Mouse (Mus musculus): ENCODE results near the gene Pwp2.
"Not testable (repeated sequence)": the region's sequence is repeated elsewhere in the genome, so short reads cannot be mapped to it uniquely, and the experiment has no call there.

Gene Pwp2
- long read RNA-seq, experiment 1, partial matches to known transcripts: 8 of 9 reads
- long read RNA-seq, experiment 1, other reads (novel, unspliced or antisense): 0 of 9 reads
- long read RNA-seq, experiment 2, partial matches to known transcripts: 8 of 15 reads
- long read RNA-seq, experiment 2, other reads (novel, unspliced or antisense): 4 of 15 reads

- intact Hi-C loops (cut with DNase I): no loop called here
Measured at GRCm38 (mm10) chr10:78184531-78185380, at the start of gene Pwp2. Gene Pwp2 (minus strand): TSS chr10:78185149.

DNA sequence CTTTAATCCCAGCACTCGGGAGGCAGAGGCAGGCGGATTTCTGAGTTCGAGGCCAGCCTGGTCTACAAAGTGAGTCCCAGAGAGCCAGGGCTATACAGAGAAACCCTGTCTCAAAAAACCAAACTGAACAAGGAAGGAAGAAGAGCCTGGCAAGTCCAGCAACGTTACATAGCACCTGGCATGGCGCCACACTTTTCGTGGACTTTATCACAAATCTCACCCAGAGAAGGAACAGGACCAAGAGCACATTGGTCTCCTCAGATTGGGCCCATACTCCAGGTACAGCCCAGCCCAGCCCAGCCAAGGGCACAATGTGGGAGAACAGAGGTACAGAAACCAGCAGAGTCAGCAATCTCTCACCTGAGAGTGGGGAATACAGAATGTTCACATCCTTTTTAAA lies 48.8 kb upstream of the Pwp2 start:
- intact Hi-C loops (cut with DNase I): no loop called here

GRCm38 (mm10) chr10:78233161-78233560 lies 48.2 kb upstream of the Pwp2 start:
- intact Hi-C loops (cut with DNase I): no loop called here

DNA sequence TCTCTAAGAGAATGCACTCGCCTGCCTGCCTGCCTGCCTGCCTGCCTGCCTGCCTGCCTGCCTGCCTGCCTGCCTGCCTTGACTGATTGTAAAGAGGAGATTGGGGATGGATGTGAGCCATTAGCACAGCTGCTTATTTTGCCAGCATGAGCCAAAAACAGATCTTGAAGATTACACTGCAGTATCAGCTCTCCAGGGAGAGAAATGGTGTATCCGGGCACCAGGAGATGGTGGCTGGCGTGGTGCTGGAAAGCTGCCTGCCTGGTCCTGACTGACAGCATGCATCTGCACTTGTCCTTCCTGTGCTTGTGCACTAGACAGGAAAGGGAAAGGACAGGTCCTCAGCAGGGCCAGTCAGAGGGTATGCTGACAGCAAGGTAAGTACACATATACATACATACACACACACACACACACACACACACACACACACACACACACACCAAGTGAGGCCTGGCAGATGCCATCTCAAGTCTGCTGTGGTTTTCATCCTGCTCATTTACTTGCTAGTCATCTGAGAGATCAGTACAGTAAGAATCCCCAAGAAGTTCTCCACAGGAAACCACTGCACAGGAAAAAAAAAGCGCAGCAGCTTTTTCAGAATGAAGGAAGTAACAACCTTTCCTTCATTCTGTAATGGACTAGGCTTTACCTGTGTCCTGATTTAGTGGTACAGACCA lies 47.5 kb upstream of the Pwp2 start:
- intact Hi-C loops (cut with DNase I): no loop called here

- intact Hi-C loops (cut with DNase I): no loop called here
Measured at GRCm38 (mm10) chr10:78228560-78228928, 43.6 kb upstream of the Pwp2 start.

DNA sequence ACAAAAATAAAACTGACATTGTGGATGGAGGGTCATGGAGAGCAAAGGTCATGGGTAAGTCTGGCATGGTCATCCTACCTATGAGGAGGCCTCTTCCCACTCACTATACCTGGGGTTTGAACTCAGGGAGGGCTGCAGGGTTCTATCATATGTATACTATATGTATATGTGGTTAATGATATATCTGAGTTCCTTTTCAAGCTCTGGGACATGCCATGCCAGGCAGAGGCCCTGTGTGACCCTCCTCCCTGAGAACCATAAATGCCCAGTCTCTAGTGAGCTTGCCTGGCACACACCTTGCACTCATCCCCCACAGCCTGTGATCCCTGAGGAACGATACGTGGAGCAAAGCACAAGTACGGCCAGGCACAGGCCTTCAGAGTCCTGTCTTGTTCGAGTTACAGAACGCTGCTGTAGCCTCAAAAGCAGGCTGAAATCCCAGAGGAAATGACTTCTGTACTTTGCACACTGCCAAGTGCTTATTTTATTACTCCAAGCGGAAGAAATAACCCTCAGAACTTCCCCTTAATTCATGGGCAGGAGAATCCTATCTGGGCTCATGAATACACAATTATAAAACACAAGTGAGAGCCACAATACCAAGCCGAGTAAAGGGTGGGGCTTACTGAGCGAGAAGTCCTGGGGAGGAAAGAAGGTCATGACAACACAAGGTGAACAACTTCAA lies 43.1 kb upstream of the Pwp2 start:
- intact Hi-C loops (cut with DNase I): no loop called here

DNA sequence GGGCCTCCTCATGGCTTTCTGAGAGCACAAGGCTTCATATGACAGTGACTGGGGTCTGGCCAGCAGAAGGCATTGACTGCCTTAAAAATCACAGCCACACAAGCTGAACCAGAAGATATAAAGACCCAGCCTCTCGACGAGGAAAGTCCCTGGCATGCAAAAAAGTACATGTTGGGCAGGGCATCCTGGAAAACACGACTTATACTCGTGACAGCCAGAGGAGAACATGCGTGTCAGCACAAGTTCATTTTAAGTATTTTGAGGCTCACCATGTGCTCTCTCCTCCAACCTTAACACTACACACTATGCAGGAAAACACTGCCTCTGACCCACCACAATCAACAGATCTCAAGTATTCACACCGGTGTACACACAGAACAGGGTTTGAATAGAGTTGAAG lies 39.2 kb upstream of the Pwp2 start:
- intact Hi-C loops (cut with DNase I): no loop called here

DNA sequence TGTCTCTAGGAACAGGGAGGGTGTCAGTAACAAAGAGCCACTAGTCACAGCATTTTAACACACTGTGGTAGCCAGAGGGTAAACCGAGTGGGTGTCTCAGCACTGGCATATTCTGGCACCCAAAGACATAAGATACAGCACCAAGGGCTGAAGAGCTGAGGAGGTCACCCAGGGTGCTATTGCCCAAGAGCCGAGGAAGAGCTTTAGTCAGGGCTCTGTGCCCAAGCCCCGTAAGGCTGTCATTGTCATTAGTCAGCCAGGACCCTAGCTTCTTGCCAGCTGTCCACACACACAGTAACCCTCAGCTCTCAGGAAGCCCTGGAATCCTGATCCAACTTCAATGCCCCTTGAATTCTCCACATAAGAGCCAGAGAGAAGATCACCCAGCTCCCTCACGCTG lies 38.0 kb upstream of the Pwp2 start:
- intact Hi-C loops (cut with DNase I): no loop called here

- intact Hi-C loops (cut with DNase I): no loop called here
Measured at GRCm38 (mm10) chr10:78221315-78221714, 36.4 kb upstream of the Pwp2 start.

DNA sequence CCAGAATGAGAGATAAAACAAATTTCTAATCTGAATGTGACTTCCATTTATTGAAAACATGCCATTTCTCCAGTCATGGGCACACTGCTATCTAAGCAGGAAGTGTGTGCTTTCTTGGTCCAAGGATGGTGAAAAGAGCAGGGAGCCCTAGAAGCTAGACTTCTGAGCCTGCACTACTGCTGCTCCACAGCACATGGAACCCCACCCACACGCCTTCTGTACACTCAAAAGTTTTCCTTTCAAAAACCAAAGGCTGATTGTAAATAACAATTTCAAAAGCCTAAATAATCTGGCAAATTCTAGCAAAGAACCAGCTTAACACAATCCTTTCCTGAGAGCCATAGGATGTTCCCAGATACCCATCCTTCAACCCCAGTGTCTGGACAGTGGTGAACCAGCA lies 34.6 kb upstream of the Pwp2 start:
- intact Hi-C loops (cut with DNase I): no loop called here

DNA sequence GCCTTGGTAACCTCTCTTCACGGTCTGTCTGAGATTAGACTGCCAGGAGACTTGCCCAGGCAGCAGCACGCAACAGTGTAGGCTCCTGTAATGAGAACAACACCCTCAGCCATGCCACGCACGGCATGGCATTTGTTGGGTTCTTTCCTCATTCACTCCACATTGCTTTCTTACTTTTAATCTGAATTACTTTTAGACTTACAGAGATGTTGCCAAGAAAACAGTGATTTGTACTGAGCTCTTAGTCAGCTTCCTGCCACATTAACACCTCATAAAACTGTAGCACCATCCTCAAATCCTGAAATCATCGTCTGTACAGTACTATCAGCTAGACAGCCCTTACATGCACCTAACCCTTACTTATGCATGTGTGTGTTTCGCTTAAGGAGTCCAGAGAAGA lies 33.6 kb upstream of the Pwp2 start:
- intact Hi-C loops (cut with DNase I): no loop called here

GRCm38 (mm10) chr10:78216376-78217083 lies 31.6 kb upstream of the Pwp2 start:
- intact Hi-C loops (cut with DNase I): no loop called here

GRCm38 (mm10) chr10:78214371-78214770 lies 29.4 kb upstream of the Pwp2 start:
- intact Hi-C loops (cut with DNase I): no loop called here

GRCm38 (mm10) chr10:78211311-78211710 lies 26.4 kb upstream of the Pwp2 start:
- intact Hi-C loops (cut with DNase I): no loop called here

DNA sequence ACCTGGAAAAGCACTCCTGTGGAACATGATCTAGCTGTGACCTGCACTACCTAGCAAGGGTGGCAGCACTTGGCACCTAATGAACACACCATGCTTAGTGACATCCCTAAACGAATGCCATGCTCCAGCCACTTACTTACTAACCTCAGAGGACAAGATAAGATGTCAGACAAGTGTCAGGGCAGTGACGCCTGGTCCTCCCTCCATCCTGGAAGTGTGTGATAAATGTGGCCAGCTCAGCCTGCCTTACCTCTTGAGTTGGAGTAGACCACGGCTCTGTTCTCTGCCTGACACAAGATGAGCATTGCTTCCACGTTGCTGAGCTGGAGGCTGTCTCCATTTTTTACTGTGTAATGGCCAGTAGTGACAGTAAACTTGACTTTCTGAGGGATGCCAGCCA lies 16.2 kb upstream of the Pwp2 start:
- intact Hi-C loops (cut with DNase I): no loop called here

GRCm38 (mm10) chr10:78192933-78193332 lies 8.0 kb upstream of the Pwp2 start:
- intact Hi-C loops (cut with DNase I): no loop called here

DNA sequence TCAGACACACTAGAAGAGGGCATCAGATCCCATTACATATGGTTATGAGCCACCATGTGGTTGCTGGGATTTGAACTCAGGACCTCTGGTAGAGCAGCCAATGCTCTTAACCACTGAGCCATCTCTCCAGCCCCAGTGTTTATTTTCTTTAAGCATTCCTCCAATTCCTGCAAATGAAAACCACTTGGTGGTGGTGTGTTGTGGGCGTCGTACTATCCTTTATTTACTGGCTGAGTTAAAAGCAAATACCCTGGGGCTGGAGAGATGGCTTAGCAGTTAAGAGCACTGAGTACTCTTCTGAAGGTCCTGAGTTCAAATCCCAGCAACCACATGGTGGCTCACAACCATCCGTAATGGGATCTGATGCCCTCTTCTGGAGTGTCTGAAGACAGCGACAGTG lies 1.1 kb upstream of the Pwp2 start:
- intact Hi-C loops (cut with DNase I): not testable (repeated sequence)

- intact Hi-C loops (cut with DNase I): no loop called here
Measured at GRCm38 (mm10) chr10:78185381-78185725, 404 bp upstream of the Pwp2 start.

- intact Hi-C loops (cut with DNase I): no loop called here
Measured at GRCm38 (mm10) chr10:78183577-78183976, 1.4 kb downstream of the Pwp2 start.

- intact Hi-C loops (cut with DNase I): no loop called here
Measured at GRCm38 (mm10) chr10:78182321-78182720, 2.6 kb downstream of the Pwp2 start.

- intact Hi-C loops (cut with DNase I): no loop called here
Measured at GRCm38 (mm10) chr10:78174474-78174873, 10.5 kb downstream of the Pwp2 start.
